Mouse (Mus musculus): Measurements from ENCODE around the gene Stk25. TPM values are rescaled to one million over a fixed set of nuclear protein-coding genes. Genes with fewer than 3 reads are reported as not detected.

The Stk25 gene
- polyA plus RNA-seq, 1 experiment from 2014 or later = 186 TPM

DNA sequence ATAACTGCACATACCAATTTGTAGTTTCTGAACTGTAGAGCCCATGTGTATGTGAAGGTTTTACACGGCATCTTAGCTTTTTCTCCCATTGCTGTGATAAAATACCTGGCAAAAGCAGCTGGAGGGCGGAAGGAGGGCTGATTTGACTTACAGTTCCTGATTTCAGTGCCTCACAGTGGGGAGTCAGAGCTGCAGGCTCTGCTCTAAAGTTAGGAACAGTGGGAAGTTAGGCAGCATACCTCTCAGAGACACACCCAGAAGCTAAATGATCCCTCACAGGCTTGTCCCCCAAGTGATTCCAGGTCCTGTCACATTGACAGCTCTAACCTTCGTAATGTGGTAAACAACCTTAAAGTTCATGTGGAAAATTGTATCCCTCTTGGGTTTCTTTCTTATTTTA lies 81.4 kb downstream of the Stk25 start:
- no peak for ATAC-seq (replicated peaks; ENCODE audit: low FRiP score)

More for the DNA sequence above, 81.4 kb downstream of the Stk25 start:
- Histone ChIP-seq H3K9me3 (ENCODE audit: control insufficient read depth, low read length) (no peaks in the 10 kb centered on the region), H3K9ac (ENCODE audit: low read length) (no peak overlapping the region), H3K27me3 (ENCODE audit: control insufficient read depth, insufficient read depth, low read length) (no peaks in the 10 kb centered on the region), H3K4me3 (ENCODE audit: low read depth, low read length) (no peak overlapping the region), H3K36me3 (ENCODE audit: control insufficient read depth, insufficient read depth, low read length) (no peaks in the 10 kb centered on the region), H3K4me2 (ENCODE audit: low read depth, low read length, severe bottlenecking) (no peak overlapping the region), H3K27ac (ENCODE audit: low read depth, low read length) (no peak overlapping the region), H3K4me1 (replicated peaks; ENCODE audit: control insufficient read depth, insufficient read depth, low read length) (no peaks in the 10 kb centered on the region)
- DNase-seq (ENCODE audit: low spot score) = no peak
- 77% methylated on average over 3 of the region's 3 CpGs for WGBS

Other genes with a start within 250 kb of the Stk25 start
- 87.1 and 92.4 TPM in 2 replicates for gene Hdlbp, start 179.8 kb downstream of the Stk25 start, polyA plus RNA-seq (2014; fragmentation: Nextera tagmentation; extraction: Ambion mirVana)
- 4.4 and 4.5 TPM in 2 replicates for gene Farp2, start 146.6 kb downstream of the Stk25 start, polyA plus RNA-seq (2014; fragmentation: Nextera tagmentation; extraction: Ambion mirVana)
- 44.0 and 48.6 TPM in 2 replicates for gene Bok, start 27.0 kb upstream of the Stk25 start, polyA plus RNA-seq (2014; fragmentation: Nextera tagmentation; extraction: Ambion mirVana)
- 89.9 and 93.3 TPM in 2 replicates for gene Atg4b, start 92.8 kb upstream of the Stk25 start, polyA plus RNA-seq (2014; fragmentation: Nextera tagmentation; extraction: Ambion mirVana)
- gene Thap4, start 96.2 kb upstream of the Stk25 start, polyA plus RNA-seq (2014; fragmentation: Nextera tagmentation; extraction: Ambion mirVana) = 36.5 and 37.1 TPM in 2 replicates
- gene Dtymk, start 143.3 kb upstream of the Stk25 start, polyA plus RNA-seq (2014; fragmentation: Nextera tagmentation; extraction: Ambion mirVana) = 267 and 282 TPM in 2 replicates
- 22.9 and 24.9 TPM in 2 replicates for gene Ing5, start 145.3 kb upstream of the Stk25 start, polyA plus RNA-seq (2014; fragmentation: Nextera tagmentation; extraction: Ambion mirVana)
- gene D2hgdh, start 166.2 kb upstream of the Stk25 start, polyA plus RNA-seq (2014; fragmentation: Nextera tagmentation; extraction: Ambion mirVana) = 11.5 and 12.5 TPM in 2 replicates
- gene Gal3st2, start 202.6 kb upstream of the Stk25 start, polyA plus RNA-seq (2014; fragmentation: Nextera tagmentation; extraction: Ambion mirVana) = not detected in 2 replicates

Measured in forebrain, embryonic 11.5 days (tissue).